ENCODE assay signal across 21 mouse cellular contexts in the genomic region with DNA sequence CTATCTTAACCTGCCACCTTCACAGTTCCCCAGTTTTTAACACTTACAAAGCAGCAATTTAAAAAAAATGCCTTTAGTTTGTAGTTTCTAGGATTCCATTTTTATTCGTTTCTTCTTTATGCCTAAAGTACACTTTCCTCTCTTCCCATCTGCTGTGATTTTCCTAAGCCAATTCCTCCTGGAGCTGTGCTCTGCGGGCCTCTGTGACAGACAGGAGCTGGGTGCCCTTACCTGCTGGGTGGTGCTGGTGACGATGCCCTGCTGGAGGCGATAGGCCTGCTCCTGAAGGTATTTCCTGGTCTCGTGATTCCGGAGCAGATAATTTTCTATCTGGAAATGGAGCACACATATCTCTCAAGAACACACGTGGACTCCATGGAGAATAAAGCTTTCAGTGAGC.
DNase-seq lines count a peak whose midpoint lies in the region; ATAC-seq and TF ChIP-seq lines count a peak whose summit lies in the region.
"Had no signal": no experiment of that assay in that cellular context is flagged by ENCODE, and none has a peak within 500 bp of the region (broad histone marks: within the 10 kb centered on the region; RNA-seq: fewer than 3 reads in every experiment).

No protein-coding gene starts in this region.

- H3K27ac ChIP-seq in forebrain, embryonic 16.5 days (ENCODE audit: low read length), result peak overlapping the region; percentile 65
- H3K27ac ChIP-seq in forebrain, embryonic 14.5 days (ENCODE audit: low read depth, low read length), result no peak overlapping the region
- H3K27ac ChIP-seq in layer of hippocampus, adult 2 months, result peak overlapping the region; percentile 8; the same call in 1 of the 2 replicates
- H3K27ac ChIP-seq: embryonic facial prominence, embryonic 15.5 days; heart, embryonic 10.5 days; hindbrain, embryonic 14.5 days; liver, embryonic 14.5 days; lung, embryonic 15.5 days; midbrain, embryonic 15.5 days; neural tube, embryonic 12.5 days had no signal

- H3K4me3 ChIP-seq in forebrain, embryonic 16.5 days (replicated peaks; ENCODE audit: low read length), result no peak overlapping the region
- H3K4me3 ChIP-seq in forebrain, embryonic 14.5 days (ENCODE audit: low read depth, low read length), result no peak overlapping the region
- H3K4me3 ChIP-seq in layer of hippocampus, adult 2 months, result no peak overlapping the region
- H3K4me3 ChIP-seq: embryonic facial prominence, embryonic 15.5 days; heart, embryonic 10.5 days; lung, embryonic 15.5 days; midbrain, embryonic 15.5 days; neural tube, embryonic 12.5 days had no signal

- 70% methylated on average over 7 of the region's 7 CpGs for WGBS in forebrain, embryonic 16.5 days
- 82% methylated on average over 7 of the region's 7 CpGs for WGBS in forebrain, embryonic 14.5 days

- H3K4me2 ChIP-seq in forebrain, embryonic 16.5 days (ENCODE audit: low read length), result no peak overlapping the region
- H3K4me2 ChIP-seq in forebrain, embryonic 14.5 days (ENCODE audit: low read length), result no peak overlapping the region
- H3K4me2 ChIP-seq: embryonic facial prominence, embryonic 15.5 days; hindbrain, embryonic 14.5 days; lung, embryonic 15.5 days; midbrain, embryonic 15.5 days; neural tube, embryonic 12.5 days had no signal

- TF ChIP-seq CTCF in layer of hippocampus, adult 2 months (conservative IDR thresholded peaks at IDR 0.05), result no peak

- no peak overlapping the region for H3K9ac ChIP-seq in forebrain, embryonic 16.5 days (replicated peaks; ENCODE audit: low read depth, low read length)
- H3K9ac ChIP-seq in forebrain, embryonic 14.5 days (ENCODE audit: low read length), result no peak overlapping the region
- H3K9ac ChIP-seq: embryonic facial prominence, embryonic 15.5 days; hindbrain, embryonic 14.5 days; liver, embryonic 14.5 days; lung, embryonic 15.5 days; midbrain, embryonic 15.5 days; neural tube, embryonic 12.5 days had no signal

- peaks cover 7% of the 10 kb centered on the region for H3K4me1 ChIP-seq in forebrain, embryonic 16.5 days (replicated peaks; ENCODE audit: control insufficient read depth, insufficient read depth, low read length)
- no peaks in the 10 kb centered on the region for H3K4me1 ChIP-seq in forebrain, embryonic 14.5 days (ENCODE audit: control insufficient read depth, insufficient read depth, low read length)
- H3K4me1 ChIP-seq: embryonic facial prominence, embryonic 15.5 days; heart, embryonic 10.5 days; lung, embryonic 15.5 days; midbrain, embryonic 15.5 days; neural tube, embryonic 12.5 days had no signal

- H3K27me3 ChIP-seq in forebrain, embryonic 16.5 days (replicated peaks; ENCODE audit: control insufficient read depth, insufficient read depth, low read length), result no peaks in the 10 kb centered on the region
- H3K27me3 ChIP-seq in forebrain, embryonic 14.5 days (replicated peaks; ENCODE audit: control insufficient read depth, insufficient read depth, low read length), result no peaks in the 10 kb centered on the region
- H3K27me3 ChIP-seq: embryonic facial prominence, embryonic 15.5 days; lung, embryonic 15.5 days; midbrain, embryonic 15.5 days; neural tube, embryonic 12.5 days had no signal

- DNase-seq in forebrain, embryonic 14.5 days (ENCODE audit: low spot score), result no peak
- peak in 1 of 2 experiments; percentile 8 for DNase-seq in layer of hippocampus, adult 2 months (ENCODE audit: low spot score in 2 of 2)
- DNase-seq in layer of hippocampus, postnatal 10 days (ENCODE audit: low spot score in 2 of 2), result no peak
- peak; percentile 22 for DNase-seq in cerebellum, adult 8-10 months
- DNase-seq in telencephalon, adult 2 months (ENCODE audit: low read depth, low spot score), result peak; percentile 44
- no peak for DNase-seq in gastrocnemius, adult 18-20 months (ENCODE audit: low spot score)
- DNase-seq: adrenal gland, postnatal 36 days; heart, postnatal 4 days; kidney, adult 8-10 months; kidney, postnatal 10 days; lung, postnatal 36 days; thymus, postnatal 25 days had no signal

- no peaks in the 10 kb centered on the region for H3K36me3 ChIP-seq in forebrain, embryonic 16.5 days (ENCODE audit: control insufficient read depth, insufficient read depth)
- no peaks in the 10 kb centered on the region for H3K36me3 ChIP-seq in forebrain, embryonic 14.5 days (ENCODE audit: control insufficient read depth, insufficient read depth, low read length)
- H3K36me3 ChIP-seq: heart, embryonic 10.5 days; lung, embryonic 15.5 days; midbrain, embryonic 15.5 days; neural tube, embryonic 12.5 days had no signal

- H3K9me3 ChIP-seq in forebrain, embryonic 16.5 days (ENCODE audit: control insufficient read depth, low read length), result no peaks in the 10 kb centered on the region
- no peaks in the 10 kb centered on the region for H3K9me3 ChIP-seq in forebrain, embryonic 14.5 days (replicated peaks; ENCODE audit: control insufficient read depth, low read length)
- H3K9me3 ChIP-seq: embryonic facial prominence, embryonic 15.5 days; heart, embryonic 10.5 days; lung, embryonic 15.5 days; midbrain, embryonic 15.5 days; neural tube, embryonic 12.5 days had no signal

- no peak for ATAC-seq in forebrain, embryonic 16.5 days
- no peak for ATAC-seq in forebrain, embryonic 14.5 days
- ATAC-seq: inflammation-experienced regulatory T-cells, adult 6 months; midbrain, embryonic 15.5 days had no signal

Comparison
In these comparisons a context has a peak if more than half of its experiments do, and no peak if none do; other contexts are left out.
1. DNase-seq: peak in cerebellum, adult 8-10 months (single experiment) and telencephalon, adult 2 months (single experiment); none in forebrain, embryonic 14.5 days (single experiment), layer of hippocampus, postnatal 10 days (0 of 2) and gastrocnemius, adult 18-20 months (single experiment).